Mouse (Mus musculus) liver, embryonic 14.5 days (tissue): ENCODE results near the gene Psors1c2. TPM values are rescaled to one million over a fixed set of nuclear protein-coding genes. Genes with fewer than 3 reads are reported as not detected.

Experiments used
- ATAC-seq: fragments of 200-750 bp; cut with Nextera tagmentation; 2 replicates; pipeline ENCODE4 v1.8.0; 2017; ENCODE audit warnings: moderate number of reproducible peaks, mild to moderate bottlenecking, moderate library complexity; ENCODE audit not compliant: insufficient read depth
- DNase-seq, 3 experiments: peaks; one replicate each; pipeline ENCODE4 v3.0.0-alpha.2; 2012 to 2013; ENCODE audit warnings: low read depth in 3 of 3, low spot score in 3 of 3
- H3K27ac ChIP-seq: fragments of 300-500 bp; sonication (generic); 2 replicates; pipeline ENCODE4 v1.5.1; 2014; ENCODE audit warnings: moderate library complexity, mild to moderate bottlenecking, control low read depth, inconsistent platforms
- H3K27me3 ChIP-seq: fragments of 300-500 bp; sonication (generic); 2 replicates; pipeline ENCODE4 v1.6.1; 2014; ENCODE audit warnings: mild to moderate bottlenecking, low read length, moderate library complexity; ENCODE audit not compliant: control insufficient read depth, insufficient read depth
- H3K36me3 ChIP-seq: fragments of 300-500 bp; sonication (generic); replicated peaks from 2 replicates; pipeline ENCODE4 v1.6.1; 2014; ENCODE audit warnings: low read depth; ENCODE audit not compliant: control insufficient read depth, insufficient read depth
- H3K4me1 ChIP-seq, 2 experiments: fragments of 200-500 bp in 1 of 2; fragments of 300-500 bp in 1 of 2; sonication (generic) in 1 of 2; replicated peaks; 2 replicates each; pipeline ENCODE4 v1.6.1; 2012 to 2014; ENCODE audit warnings: antibody characterized with exemption in 1 of 2, inconsistent platforms in 1 of 2, low read length in 1 of 2; ENCODE audit not compliant: control insufficient read depth in 2 of 2, insufficient read depth in 2 of 2
- H3K4me2 ChIP-seq: fragments of 300-500 bp; sonication (generic); 2 replicates; pipeline ENCODE4 v1.6.1; 2014; ENCODE audit warnings: low read depth, mild to moderate bottlenecking, control low read depth, moderate library complexity
- H3K4me3 ChIP-seq, 2 experiments: fragments of 200-500 bp in 1 of 2; fragments of 300-500 bp in 1 of 2; sonication (generic) in 1 of 2; 2 replicates each; pipeline ENCODE4 v1.5.1; 2012 to 2014; ENCODE audit warnings: low read depth in 2 of 2, low read length in 2 of 2, mild to moderate bottlenecking in 2 of 2, control low read depth in 1 of 2, inconsistent platforms in 1 of 2, moderate library complexity in 1 of 2; ENCODE audit not compliant: insufficient read depth in 1 of 2
- H3K9ac ChIP-seq: fragments of 300-500 bp; sonication (generic); replicated peaks from 2 replicates; pipeline ENCODE4 v1.6.1; 2014; ENCODE audit warnings: mild to moderate bottlenecking, control low read depth, moderate library complexity
- H3K9me3 ChIP-seq: fragments of 300-500 bp; sonication (generic); 2 replicates; pipeline ENCODE4 v1.6.1; 2016; ENCODE audit warnings: low read length, mixed read lengths; ENCODE audit not compliant: control insufficient read depth
- CTCF ChIP-seq: IDR thresholded peaks from 2 replicates; pipeline ENCODE4 v1.5.1; 2016; ENCODE audit warnings: antibody characterized with exemption, low read depth, control low read depth
- EP300 ChIP-seq: IDR thresholded peaks from 2 replicates; pipeline ENCODE4 v1.6.1; 2016; ENCODE audit warnings: antibody characterized with exemption, low read depth
- WGBS: fragments of 180-500 bp; shearing (Covaris S2); extraction: QIAGEN DNeasy Blood & Tissue Kit; methylation state at CpG from one replicate; pipeline ENCODE4 v1.1.7; 2014; ENCODE audit not compliant: insufficient replicate concordance; 5-methylcytosine and 5-hydroxymethylcytosine counted together
- polyA plus RNA-seq, 2 experiments: library from polyadenylated mRNA; depleted of rRNA in 1 of 2; stranded (reverse) in 1 of 2; unstranded in 1 of 2; fragments of >200 nt; fragmentation: Nextera tagmentation in 1 of 2; extraction: Ambion mirVana in 1 of 2; gene quantifications; 2 replicates each; pipeline versions ENCODE4 v1.2.1 to v1.2.3; 2012 to 2014

Gene Psors1c2
- polyA plus RNA-seq, 2 experiments = 0.09 TPM; not detected in 1

- TF ChIP-seq CTCF (peak; percentile 44; the same call in 1 of the 2 replicates), EP300 (no peak)
- H3K9me3 ChIP-seq = no peaks in the 10 kb centered on the region
- DNase-seq = no peak
- WGBS = 17% methylated on average over 8 of the region's 8 CpGs
- H3K27ac ChIP-seq = no peak overlapping the region
- H3K4me3 ChIP-seq = no peak overlapping the region
- H3K9ac ChIP-seq = no peak overlapping the region
- H3K27me3 ChIP-seq = peaks cover 14% of the 10 kb centered on the region
- no peak overlapping the region for H3K4me2 ChIP-seq
- H3K36me3 ChIP-seq = peaks cover 10% of the 10 kb centered on the region
- ATAC-seq = no peak
- H3K4me1 ChIP-seq = no peaks in the 10 kb centered on the region
These were observed 23.7 kb upstream of the Psors1c2 start for GRCm38 (mm10) chr17:35509284-35509683.

DNA sequence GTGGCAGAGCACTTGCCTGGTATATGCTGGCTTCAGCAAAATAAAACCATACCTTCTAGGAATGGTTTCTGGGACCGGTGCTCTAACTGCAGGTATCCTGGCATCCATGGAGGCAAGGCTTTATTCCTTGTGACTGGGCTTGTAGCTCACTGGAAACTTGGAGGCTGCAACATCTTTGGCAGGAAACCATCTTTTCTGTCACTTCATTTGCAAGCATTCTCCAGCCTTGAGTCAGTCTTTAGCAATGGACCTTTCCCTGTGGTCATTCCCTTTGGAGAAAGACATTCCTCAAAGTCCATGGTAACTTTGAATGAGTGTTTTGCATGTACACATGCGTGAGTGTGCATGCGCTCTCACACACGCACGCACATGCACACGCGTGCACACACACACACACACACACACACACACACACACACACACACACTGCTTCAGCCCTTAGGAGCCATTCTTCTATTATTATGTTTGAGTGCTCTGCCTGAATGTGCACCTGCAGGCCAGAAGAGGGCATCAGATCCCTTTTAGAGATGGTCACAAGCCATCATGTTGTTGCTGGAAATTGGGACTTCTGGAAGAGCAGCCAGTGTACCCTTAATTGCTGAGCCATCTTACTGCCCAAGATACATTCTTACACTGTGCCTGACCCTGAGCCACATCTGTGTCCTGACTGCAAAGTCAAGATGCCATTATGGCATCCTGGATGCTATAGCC is 19.9 kb upstream of the Psors1c2 start:
- Histone ChIP-seq H3K9me3 (no peaks in the 10 kb centered on the region), H3K4me3 (no peak overlapping the region), H3K27ac (no peak overlapping the region), H3K4me1 (peaks cover 5 to 16% of the 10 kb centered on the region in 2 experiments), H3K36me3 (peaks cover 10% of the 10 kb centered on the region), H3K4me2 (no peak overlapping the region), H3K27me3 (peaks cover under 1% of the 10 kb centered on the region; the same call in 1 of the 2 replicates), H3K9ac (no peak overlapping the region)
- TF ChIP-seq CTCF (peak; percentile 58), EP300 (no peak)
- DNase-seq = no peak
- no peak for ATAC-seq
- 86% methylated on average over 7 of the region's 7 CpGs for WGBS

GRCm38 (mm10) chr17:35513886-35514285 is 19.1 kb upstream of the Psors1c2 start:
- peak; percentile 49 to 60 (median 59) for DNase-seq
- TF ChIP-seq CTCF (peak; percentile 93), EP300 (no peak)
- Histone ChIP-seq H3K9ac (no peak overlapping the region), H3K27me3 (no peaks in the 10 kb centered on the region), H3K9me3 (no peaks in the 10 kb centered on the region), H3K36me3 (peaks cover 10% of the 10 kb centered on the region), H3K27ac (no peak overlapping the region), H3K4me3 (no peak overlapping the region; a peak in 1 of 4 replicates), H3K4me1 (peaks cover 5 to 16% of the 10 kb centered on the region in 2 experiments), H3K4me2 (peak overlapping the region; percentile 85)
- WGBS = 6% methylated on average over 2 of the region's 2 CpGs
- no peak for ATAC-seq

GRCm38 (mm10) chr17:35514756-35515155 is 18.2 kb upstream of the Psors1c2 start:
- ATAC-seq (no peak), DNase-seq (no peak)
- Histone ChIP-seq H3K4me3 (peak overlapping the region; percentile 76 to 96), H3K36me3 (peaks cover 10% of the 10 kb centered on the region), H3K4me1 (peaks cover 5 to 16% of the 10 kb centered on the region in 2 experiments), H3K9me3 (no peaks in the 10 kb centered on the region), H3K9ac (peak overlapping the region; percentile 67), H3K4me2 (peak overlapping the region; percentile 85), H3K27ac (no peak overlapping the region), H3K27me3 (no peaks in the 10 kb centered on the region)
- WGBS = 74% methylated on average over 6 of the region's 6 CpGs
- no peak for TF ChIP-seq CTCF
- no peak for TF ChIP-seq EP300

DNA sequence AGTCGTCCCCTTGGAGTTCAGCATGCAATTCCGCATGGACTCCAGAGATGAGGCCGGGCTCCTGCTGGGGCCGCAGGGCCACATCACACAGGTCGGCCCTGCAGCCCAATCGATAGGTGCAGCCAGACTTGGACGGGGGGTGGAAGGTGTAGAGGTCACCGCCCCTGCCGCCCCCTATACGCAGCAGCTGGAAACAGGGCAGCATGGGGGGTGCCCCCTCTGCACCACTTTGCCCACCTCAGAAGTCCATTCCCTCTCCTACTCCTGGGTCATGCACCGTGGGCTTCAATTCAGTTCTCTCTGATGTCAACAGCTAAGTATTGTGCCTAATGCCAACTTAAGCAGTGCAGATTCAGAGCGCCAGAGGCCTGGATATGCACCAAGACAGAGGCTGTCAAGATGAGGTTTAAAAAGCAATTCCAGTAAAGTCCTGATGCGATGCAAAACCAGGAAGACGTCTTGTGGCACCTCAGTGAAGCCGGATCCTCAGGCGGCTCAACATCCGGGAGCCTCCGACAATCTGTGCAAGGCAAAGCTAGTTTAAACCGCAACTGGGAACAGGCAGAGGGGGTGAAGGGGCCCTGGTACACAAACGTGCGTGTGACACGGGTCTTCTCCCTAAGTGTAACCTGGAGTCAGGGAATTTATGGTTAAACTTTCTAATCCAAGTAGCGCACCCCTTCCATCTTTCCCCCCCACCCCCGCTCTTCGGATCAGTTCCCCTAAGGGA is 16.9 kb upstream of the Psors1c2 start:
- no peak; the same call in 1 of the 2 replicates for ATAC-seq

More for the DNA sequence above, 16.9 kb upstream of the Psors1c2 start:
- peak overlapping the region; percentile 67 for H3K9ac ChIP-seq
- H3K4me3 ChIP-seq = peak overlapping the region; percentile 76 to 96
- H3K27me3 ChIP-seq = no peaks in the 10 kb centered on the region
- TF ChIP-seq EP300 (no peak), CTCF (no peak)
- H3K36me3 ChIP-seq = peaks cover 10% of the 10 kb centered on the region
- no peak overlapping the region for H3K27ac ChIP-seq
- peak overlapping the region; percentile 85 for H3K4me2 ChIP-seq
- peak; percentile 10 to 20 (median 20) for DNase-seq
- H3K9me3 ChIP-seq = no peaks in the 10 kb centered on the region
- peaks cover 5 to 16% of the 10 kb centered on the region in 2 experiments for H3K4me1 ChIP-seq
- WGBS = 10% methylated on average over 25 of the region's 25 CpGs
